Mouse (Mus musculus): Measurements from ENCODE around the gene Asic2.

DNA sequence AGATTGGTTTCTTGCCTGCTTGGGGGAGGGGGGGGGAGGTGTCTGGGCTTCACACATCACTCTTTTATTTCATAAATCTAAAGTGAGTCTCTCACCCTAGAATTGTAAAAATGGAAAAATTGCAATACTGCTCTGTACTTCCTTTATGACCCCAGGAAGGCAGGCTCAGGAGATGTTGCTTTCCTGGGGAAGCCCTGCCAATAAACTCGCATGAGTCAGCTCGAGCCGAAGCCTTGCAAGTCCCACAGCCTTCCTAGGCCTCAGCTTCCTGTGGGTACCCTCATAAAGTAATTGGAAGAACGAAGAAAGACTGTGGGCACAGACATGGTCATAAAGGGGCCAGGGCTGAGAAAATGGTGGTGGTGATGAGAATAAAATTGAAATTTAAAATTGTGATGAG lies 607.2 kb downstream of the Asic2 start:
- no peak for TF ChIP-seq CTCF (IDR thresholded peaks at IDR 0.05; ENCODE audit: low read depth)
- no peak for TF ChIP-seq EP300 (optimal IDR thresholded peaks at IDR 0.05)

All from stomach, postnatal 0 days (tissue).